Mouse (Mus musculus): ENCODE data around the gene Nfkb1. TPM values are rescaled to one million over a fixed set of nuclear protein-coding genes. Genes with fewer than 3 reads are reported as not detected.
A peak's percentile ranks its signal among the peaks of the same experiment; 100 is the strongest.

Nfkb1 gene
- total and polyA plus RNA-seq, 3 experiments = 271 to 369 (median 346) TPM

DNA sequence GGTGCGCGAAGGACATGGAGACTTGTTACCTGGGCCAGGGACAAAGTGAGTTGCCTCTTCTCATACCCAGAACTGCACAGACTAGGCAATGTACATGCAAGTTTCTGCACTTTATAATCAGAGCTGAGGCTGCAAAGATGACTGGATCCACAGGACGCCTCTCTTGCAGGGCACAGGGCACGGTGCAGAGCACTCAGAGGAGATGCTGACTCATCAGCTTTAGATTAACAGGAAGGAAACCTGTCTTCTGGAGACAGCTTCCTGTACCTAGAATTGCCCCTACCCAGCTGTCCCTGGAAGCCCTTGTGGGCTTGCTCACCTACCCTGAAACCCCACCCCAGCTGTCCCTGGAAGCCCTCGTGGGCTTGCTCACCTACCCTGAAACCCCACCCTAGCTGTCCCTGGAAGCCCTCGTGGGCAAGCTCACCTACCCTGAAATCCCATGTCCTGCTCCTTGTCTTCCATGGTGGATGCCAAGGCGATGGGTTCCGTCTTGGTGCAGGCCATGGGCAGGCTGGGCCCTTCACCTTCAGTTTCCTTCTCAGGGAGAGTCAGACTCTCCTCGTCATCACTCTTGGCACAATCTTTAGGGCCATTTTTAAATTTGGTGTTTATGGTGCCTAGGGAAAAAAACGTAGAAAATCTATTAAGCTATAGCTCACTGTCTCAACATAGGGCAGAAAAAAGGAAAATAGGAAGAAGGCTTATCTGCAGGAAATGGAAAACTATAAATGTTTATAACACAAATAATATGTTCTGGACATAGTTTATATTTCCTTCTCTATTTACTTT, 86.5 kb downstream of the Nfkb1 start:
- H3K36me3 ChIP-seq (replicated peaks in 1 of 2; ENCODE audit: control insufficient read depth in 1 of 2, insufficient read depth in 1 of 2, low read length in 1 of 2) = peaks cover 79 to 84% of the 10 kb centered on the region in 2 experiments

DNA sequence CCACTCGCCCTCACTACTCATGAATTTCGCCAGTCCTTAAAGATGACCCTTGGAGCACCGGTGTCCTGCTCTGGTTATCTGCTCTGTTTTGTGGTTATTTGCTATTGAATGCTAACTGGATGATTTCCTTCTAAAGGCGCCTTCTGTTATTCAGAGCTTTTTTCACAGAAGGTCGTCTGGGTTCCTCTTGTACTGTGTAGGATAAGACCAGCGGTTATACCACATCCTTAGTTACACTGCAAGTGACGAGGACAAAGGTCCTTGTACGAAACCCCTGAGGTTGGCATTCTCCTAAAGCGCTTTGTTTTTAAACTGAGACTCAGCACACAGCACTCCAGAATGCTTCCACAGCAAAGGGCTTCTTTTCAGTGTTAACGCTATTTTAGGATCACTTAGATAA, 88.6 kb downstream of the Nfkb1 start:
- Histone ChIP-seq H3K4me1 (ENCODE audit: control insufficient read depth in 1 of 2, insufficient read depth in 2 of 2) (peaks cover 9 to 36% of the 10 kb centered on the region in 2 experiments), H3K9ac (ENCODE audit: insufficient read depth, low read depth) (no peak overlapping the region), H3K4me2 (ENCODE audit: insufficient read depth, low read depth, poor library complexity, severe bottlenecking) (no peak overlapping the region), H3K27ac (ENCODE audit: insufficient read depth, low read depth) (no peak overlapping the region), H3K9me3 (replicated peaks; ENCODE audit: low read length) (no peaks in the 10 kb centered on the region), H3K79me2 (replicated peaks; ENCODE audit: control insufficient read depth, extremely low read depth, insufficient read depth, poor library complexity, severe bottlenecking) (no peaks in the 10 kb centered on the region), H3K27me3 (replicated peaks) (no peaks in the 10 kb centered on the region), H3K4me3 (replicated peaks in 1 of 3; ENCODE audit: low read depth in 2 of 3, low read length in 2 of 3, poor library complexity in 1 of 3) (no peak overlapping the region), H3K36me3 (replicated peaks in 1 of 2; ENCODE audit: control insufficient read depth in 1 of 2, insufficient read depth in 1 of 2, low read length in 1 of 2) (peaks cover 73 to 87% of the 10 kb centered on the region in 2 experiments)
- TF ChIP-seq MYC (IDR thresholded peaks at IDR 0.05; ENCODE audit: low read depth, low read length) (no peak), ELF1 (IDR thresholded peaks at IDR 0.05; ENCODE audit: low read depth, low read length) (no peak), ZMIZ1 (IDR thresholded peaks at IDR 0.05; ENCODE audit: low read depth, low read length) (no peak), POLR2A (IDR thresholded peaks at IDR 0.05; ENCODE audit: low read depth, low read length) (no peak), EP300 (IDR thresholded peaks at IDR 0.05; ENCODE audit: low read length) (no peak), TCF12 (IDR thresholded peaks at IDR 0.05; ENCODE audit: low read depth, low read length) (no peak), KAT2A (IDR thresholded peaks at IDR 0.05; ENCODE audit: insufficient replicate concordance, low read length) (no peak), IRF4 (IDR thresholded peaks at IDR 0.05; ENCODE audit: low read depth, low read length) (no peak), JUND (conservative IDR thresholded peaks at IDR 0.05; ENCODE audit: low read depth, low read length) (no peak), ETS1 (conservative IDR thresholded peaks at IDR 0.05; ENCODE audit: low read depth, low read length) (no peak), PAX5 (IDR thresholded peaks at IDR 0.05; ENCODE audit: low read length) (no peak), USF2 (conservative IDR thresholded peaks at IDR 0.05; ENCODE audit: low read depth, low read length) (no peak), TBP (conservative IDR thresholded peaks at IDR 0.05; ENCODE audit: low read depth, low read length) (no peak), NRF1 (IDR thresholded peaks at IDR 0.05; ENCODE audit: low read depth, low read length) (no peak), ZNF384 (IDR thresholded peaks at IDR 0.05; ENCODE audit: low read depth, low read length) (no peak)
- no peak for DNase-seq (ENCODE audit: extremely low read depth)
- in situ Hi-C loops (cut with MboI; ENCODE audit: low pct_ligation_motif_present, low pct_unique_long_range_greater_than_20kb, low sequenced_read_pairs) (loop anchor here (10.0 kb wide), 1 partner anchor 122 kb away; no protein-coding TSS in a partner anchor), dilution Hi-C loops (cut with MboI; ENCODE audit: extremely low pct_ligation_motif_present, extremely low pct_unique_long_range_greater_than_20kb, low sequenced_read_pairs) (no loop called here)

More for the DNA sequence above, 86.5 kb downstream of the Nfkb1 start:
- Histone ChIP-seq H3K27me3 (replicated peaks) (no peaks in the 10 kb centered on the region), H3K27ac (ENCODE audit: insufficient read depth, low read depth) (0 out of 2 replicates have a peak overlapping the region, but pooled peaks have one; percentile 7), H3K4me2 (ENCODE audit: insufficient read depth, low read depth, poor library complexity, severe bottlenecking) (no peak overlapping the region), H3K4me3 (replicated peaks in 1 of 3; ENCODE audit: low read depth in 2 of 3, low read length in 2 of 3, poor library complexity in 1 of 3) (no peak overlapping the region), H3K9me3 (replicated peaks; ENCODE audit: low read length) (no peaks in the 10 kb centered on the region), H3K4me1 (ENCODE audit: control insufficient read depth in 1 of 2, insufficient read depth in 2 of 2) (peaks cover 20 to 55% of the 10 kb centered on the region in 2 experiments), H3K79me2 (replicated peaks; ENCODE audit: control insufficient read depth, extremely low read depth, insufficient read depth, poor library complexity, severe bottlenecking) (peaks cover 3% of the 10 kb centered on the region; the same call in 1 of the 2 replicates), H3K9ac (ENCODE audit: insufficient read depth, low read depth) (no peak overlapping the region)
- dilution Hi-C loops (cut with MboI; ENCODE audit: extremely low pct_ligation_motif_present, extremely low pct_unique_long_range_greater_than_20kb, low sequenced_read_pairs) = no loop called here
- no peak for DNase-seq (ENCODE audit: extremely low read depth)
- TF ChIP-seq MAFK (IDR thresholded peaks at IDR 0.05; ENCODE audit: insufficient replicate concordance, low read length) = peak; percentile 91
- no peak for TF ChIP-seq ZMIZ1 (IDR thresholded peaks at IDR 0.05; ENCODE audit: low read depth, low read length)
- TF ChIP-seq BHLHE40 (IDR thresholded peaks at IDR 0.05; ENCODE audit: low read depth, low read length) = no peak
- TF ChIP-seq ZC3H11A (IDR thresholded peaks at IDR 0.05; ENCODE audit: low read depth, low read length) = no peak
- no peak for TF ChIP-seq MAZ (IDR thresholded peaks at IDR 0.05; ENCODE audit: low read depth, low read length)
- no peak for TF ChIP-seq NRF1 (IDR thresholded peaks at IDR 0.05; ENCODE audit: low read depth, low read length)
- in situ Hi-C loops (cut with MboI; ENCODE audit: low pct_ligation_motif_present, low pct_unique_long_range_greater_than_20kb, low sequenced_read_pairs) = loop anchor here (10.0 kb wide), 1 partner anchor 120 kb away; no protein-coding TSS in a partner anchor

Measured in CH12.LX (cell line).